In the genomic region with DNA sequence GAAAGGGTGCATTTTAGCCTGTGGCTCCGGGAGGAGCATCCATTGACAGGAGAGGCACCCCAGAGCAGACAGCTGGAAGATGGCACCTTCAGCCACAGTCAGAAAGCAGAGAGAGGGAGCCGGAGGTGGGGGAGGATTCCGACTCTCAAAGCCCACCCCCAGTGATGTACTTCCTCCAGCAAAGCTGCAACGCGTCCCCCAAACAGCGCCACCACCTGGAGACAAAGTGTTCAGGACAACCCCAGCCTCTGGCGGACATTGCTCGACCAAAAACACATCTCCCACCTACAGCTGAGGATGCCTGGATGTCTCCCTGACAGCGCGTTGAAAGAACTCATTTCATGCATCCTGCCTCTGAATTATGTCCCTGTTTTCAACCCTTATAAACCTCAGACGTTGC, we compare ENCODE assay signal across 23 mouse cellular contexts. TPM values are rescaled to one million over a fixed set of nuclear protein-coding genes. Genes with fewer than 3 reads are reported as not detected.
DNase-seq lines count a peak whose midpoint lies in the region; ATAC-seq lines count a peak whose summit lies in the region.
"Had no signal": no experiment of that assay in that cellular context is flagged by ENCODE, and none has a peak within 500 bp of the region (broad histone marks: within the 10 kb centered on the region; RNA-seq: fewer than 3 reads in every experiment).

No protein-coding gene starts in this region.

- peaks cover 3% of the 10 kb centered on the region; the same call in 1 of the 2 replicates for H3K9me3 ChIP-seq in forebrain, embryonic 11.5 days (ENCODE audit: control insufficient read depth, low read length)
- no peaks in the 10 kb centered on the region for H3K9me3 ChIP-seq in forebrain, embryonic 16.5 days (ENCODE audit: control insufficient read depth, low read length)
- H3K9me3 ChIP-seq in midbrain, embryonic 10.5 days (replicated peaks), result 0 out of 2 replicates have a peak, but pooled peaks cover 4% of the 10 kb centered on the region
- H3K9me3 ChIP-seq in midbrain, embryonic 11.5 days (ENCODE audit: control insufficient read depth, low read length), result peaks cover 3% of the 10 kb centered on the region; the same call in 1 of the 2 replicates
- no peaks in the 10 kb centered on the region for H3K9me3 ChIP-seq in ES-E14 (ENCODE audit: control insufficient read depth, insufficient read depth, low read depth, low read length)
- peaks cover 2% of the 10 kb centered on the region; the same call in 1 of the 2 replicates for H3K9me3 ChIP-seq in neural tube, embryonic 13.5 days
- H3K9me3 ChIP-seq: heart, embryonic 10.5 days; limb, embryonic 15.5 days; lung, embryonic 15.5 days had no signal

- ATAC-seq in forebrain, embryonic 11.5 days (replicated peaks; ENCODE audit: low FRiP score), result 0 out of 2 replicates have a peak, but pooled peaks have one; percentile 30
- ATAC-seq in forebrain, embryonic 16.5 days, result no peak
- no peak for ATAC-seq in midbrain, embryonic 11.5 days (ENCODE audit: low FRiP score)
- ATAC-seq in neural tube, embryonic 13.5 days (ENCODE audit: low read depth), result 0 out of 2 replicates have a peak, but pooled peaks have one; percentile 33
- ATAC-seq: midbrain, embryonic 15.5 days had no signal

- H3K4me2 ChIP-seq in forebrain, embryonic 11.5 days (ENCODE audit: low read depth, low read length, severe bottlenecking), result no peak overlapping the region
- H3K4me2 ChIP-seq in forebrain, embryonic 16.5 days (ENCODE audit: low read length), result no peak overlapping the region
- no peak overlapping the region for H3K4me2 ChIP-seq in midbrain, embryonic 11.5 days
- H3K4me2 ChIP-seq in neural tube, embryonic 13.5 days, result peak overlapping the region; percentile 1; the same call in 1 of the 2 replicates
- H3K4me2 ChIP-seq: limb, embryonic 15.5 days; lung, embryonic 15.5 days; midbrain, embryonic 15.5 days had no signal

- in situ Hi-C loops in ES-E14 (cut with MboI; ENCODE audit: low sequenced_read_pairs in 2 of 2, unreplicated experiment in 2 of 2), result no loop called here

- no peaks in the 10 kb centered on the region for H3K4me1 ChIP-seq in forebrain, embryonic 11.5 days (replicated peaks; ENCODE audit: control insufficient read depth, insufficient read depth, low read length)
- H3K4me1 ChIP-seq in forebrain, embryonic 16.5 days (replicated peaks; ENCODE audit: control insufficient read depth, insufficient read depth, low read length), result no peaks in the 10 kb centered on the region
- peaks cover 27% of the 10 kb centered on the region for H3K4me1 ChIP-seq in midbrain, embryonic 10.5 days
- H3K4me1 ChIP-seq in midbrain, embryonic 11.5 days (ENCODE audit: control insufficient read depth, insufficient read depth, low read length), result peaks cover 3% of the 10 kb centered on the region
- peaks cover 1 to 3% of the 10 kb centered on the region in 2 experiments; a peak in 1 of 4 replicates for H3K4me1 ChIP-seq in ES-E14 (ENCODE audit: control insufficient read depth in 2 of 2, insufficient read depth in 2 of 2, low read length in 2 of 2, poor library complexity in 1 of 2)
- H3K4me1 ChIP-seq in neural tube, embryonic 13.5 days (replicated peaks), result peaks cover 18% of the 10 kb centered on the region
- H3K4me1 ChIP-seq: lung, embryonic 15.5 days had no signal

- H3K36me3 ChIP-seq in forebrain, embryonic 11.5 days (ENCODE audit: control insufficient read depth, insufficient read depth, low read length), result no peaks in the 10 kb centered on the region
- no peaks in the 10 kb centered on the region for H3K36me3 ChIP-seq in forebrain, embryonic 16.5 days (ENCODE audit: control insufficient read depth, insufficient read depth)
- no peaks in the 10 kb centered on the region for H3K36me3 ChIP-seq in midbrain, embryonic 10.5 days
- no peaks in the 10 kb centered on the region for H3K36me3 ChIP-seq in midbrain, embryonic 11.5 days (ENCODE audit: control insufficient read depth, insufficient read depth, low read length)
- no peaks in the 10 kb centered on the region for H3K36me3 ChIP-seq in ES-E14 (ENCODE audit: control insufficient read depth, insufficient read depth, low read length, poor library complexity, severe bottlenecking)
- H3K36me3 ChIP-seq in neural tube, embryonic 13.5 days, result no peaks in the 10 kb centered on the region
- H3K36me3 ChIP-seq: heart, embryonic 10.5 days; limb, embryonic 15.5 days; lung, embryonic 15.5 days; midbrain, embryonic 15.5 days had no signal

- WGBS in forebrain, embryonic 11.5 days, result 63% methylated on average over 11 of the region's 11 CpGs
- WGBS in forebrain, embryonic 16.5 days, result 65% methylated on average over 11 of the region's 11 CpGs
- WGBS in midbrain, embryonic 10.5 days, result 66% methylated on average over 11 of the region's 11 CpGs
- 60% methylated on average over 11 of the region's 11 CpGs for WGBS in midbrain, embryonic 11.5 days
- WGBS in neural tube, embryonic 13.5 days, result 41% methylated on average over 11 of the region's 11 CpGs

- no peak overlapping the region for H3K27ac ChIP-seq in forebrain, embryonic 11.5 days (ENCODE audit: low read depth, low read length)
- no peak overlapping the region for H3K27ac ChIP-seq in forebrain, embryonic 16.5 days (ENCODE audit: low read length)
- 0 out of 2 replicates have a peak overlapping the region, but pooled peaks have one; percentile 4 for H3K27ac ChIP-seq in midbrain, embryonic 10.5 days (replicated peaks)
- H3K27ac ChIP-seq in midbrain, embryonic 11.5 days (ENCODE audit: low read depth, low read length), result no peak overlapping the region
- H3K27ac ChIP-seq in ES-E14 (ENCODE audit: insufficient read depth, low read depth, low read length, poor library complexity, severe bottlenecking), result no peak overlapping the region
- 0 out of 2 replicates have a peak overlapping the region, but pooled peaks have one; percentile 25 for H3K27ac ChIP-seq in neural tube, embryonic 13.5 days (replicated peaks)
- H3K27ac ChIP-seq: heart, embryonic 10.5 days; lung, embryonic 15.5 days; macrophage; midbrain, embryonic 15.5 days had no signal

- no peak overlapping the region for H3K9ac ChIP-seq in forebrain, embryonic 11.5 days (ENCODE audit: low read length)
- H3K9ac ChIP-seq in forebrain, embryonic 16.5 days (replicated peaks; ENCODE audit: low read depth, low read length), result no peak overlapping the region
- no peak overlapping the region for H3K9ac ChIP-seq in midbrain, embryonic 11.5 days (ENCODE audit: low read length)
- peak overlapping the region; percentile 29; the same call in 1 of the 2 replicates for H3K9ac ChIP-seq in ES-E14 (ENCODE audit: insufficient read depth, low read depth, low read length, poor library complexity, severe bottlenecking)
- H3K9ac ChIP-seq in neural tube, embryonic 13.5 days, result no peak overlapping the region
- H3K9ac ChIP-seq: limb, embryonic 15.5 days; lung, embryonic 15.5 days; midbrain, embryonic 15.5 days had no signal

- H3K4me3 ChIP-seq in forebrain, embryonic 11.5 days (ENCODE audit: low read depth, low read length), result no peak overlapping the region
- H3K4me3 ChIP-seq in forebrain, embryonic 16.5 days (replicated peaks; ENCODE audit: low read length), result no peak overlapping the region
- H3K4me3 ChIP-seq in midbrain, embryonic 10.5 days, result no peak overlapping the region
- H3K4me3 ChIP-seq in midbrain, embryonic 11.5 days (ENCODE audit: low read depth, low read length), result no peak overlapping the region
- no peak overlapping the region for H3K4me3 ChIP-seq in ES-E14 (ENCODE audit: insufficient read depth in 1 of 2, low read depth in 1 of 2, low read length in 2 of 2, poor library complexity in 1 of 2, severe bottlenecking in 1 of 2)
- H3K4me3 ChIP-seq in neural tube, embryonic 13.5 days, result no peak overlapping the region
- H3K4me3 ChIP-seq: erythroblast, embryonic 14.5 days; heart, embryonic 10.5 days; limb, embryonic 15.5 days; lung, embryonic 15.5 days; midbrain, embryonic 15.5 days had no signal

- DNase-seq in forebrain, embryonic 11.5 days (ENCODE audit: low spot score), result no peak
- DNase-seq in midbrain, embryonic 10.5 days (ENCODE audit: low spot score), result no peak
- DNase-seq in midbrain, embryonic 11.5 days (ENCODE audit: low spot score, missing footprints), result no peak
- DNase-seq in ES-E14 (ENCODE audit: low read depth, low spot score), result no peak
- DNase-seq in urinary bladder, postnatal 4 days (ENCODE audit: low spot score in 2 of 2), result no peak
- no peak for DNase-seq in adrenal gland, postnatal 4 days (ENCODE audit: low spot score in 2 of 2)
- DNase-seq: adrenal gland, postnatal 10 days; cerebellum, adult 2 months; gastrocnemius, postnatal 25 days; heart, postnatal 10 days; kidney, adult 8-10 months; retina, postnatal 1 day; thymus, adult 18-20 months had no signal

- H3K27me3 ChIP-seq in forebrain, embryonic 11.5 days (ENCODE audit: control insufficient read depth, insufficient read depth, low read length), result no peaks in the 10 kb centered on the region
- H3K27me3 ChIP-seq in forebrain, embryonic 16.5 days (replicated peaks; ENCODE audit: control insufficient read depth, insufficient read depth, low read length), result no peaks in the 10 kb centered on the region
- H3K27me3 ChIP-seq in midbrain, embryonic 10.5 days (ENCODE audit: low read depth, poor library complexity, severe bottlenecking), result no peaks in the 10 kb centered on the region
- H3K27me3 ChIP-seq in midbrain, embryonic 11.5 days (ENCODE audit: control insufficient read depth, insufficient read depth, low read length), result no peaks in the 10 kb centered on the region
- H3K27me3 ChIP-seq in neural tube, embryonic 13.5 days, result no peaks in the 10 kb centered on the region
- H3K27me3 ChIP-seq: limb, embryonic 15.5 days; lung, embryonic 15.5 days; midbrain, embryonic 15.5 days had no signal

RNA-seq across cellular contexts. Expression of gene Katnal1, which starts 13.8 kb away (rescaled TPM):
- 34.0 and 37.0 TPM in 2 replicates for polyA plus RNA-seq in forebrain, embryonic 11.5 days (2014; fragmentation: Nextera tagmentation; extraction: Ambion mirVana)
- 39.6 and 44.3 TPM in 2 replicates for polyA plus RNA-seq in forebrain, embryonic 16.5 days (2015; fragmentation: Nextera tagmentation; extraction: Ambion mirVana)
- 24.2 and 29.5 TPM in 2 replicates for polyA plus RNA-seq in midbrain, embryonic 10.5 days (2016; fragmentation: Nextera tagmentation; extraction: Ambion mirVana)
- 31.1 and 37.1 TPM in 2 replicates for polyA plus RNA-seq in midbrain, embryonic 11.5 days (2014; fragmentation: Nextera tagmentation; extraction: Ambion mirVana)
- total RNA-seq in ES-E14 (2012; rRNA removed), result 5.8 and 6.4 TPM in 2 replicates
- 32.0 and 39.8 TPM in 2 replicates for polyA plus RNA-seq in neural tube, embryonic 13.5 days (2015; fragmentation: Nextera tagmentation; extraction: Ambion mirVana)
- total RNA-seq in adrenal gland, postnatal 4 days (2021), result 10 to 100 TPM; 10.1 to 12.8 TPM

RNA-seq across cellular contexts. Expression of gene Gm42791, which starts 52.0 kb away (rescaled TPM):
- polyA plus RNA-seq in forebrain, embryonic 11.5 days (2014; fragmentation: Nextera tagmentation; extraction: Ambion mirVana), result 4.6 TPM in 1 of 2 replicates, not detected in the other
- 4.4 and 5.8 TPM in 2 replicates for polyA plus RNA-seq in forebrain, embryonic 16.5 days (2015; fragmentation: Nextera tagmentation; extraction: Ambion mirVana)
- polyA plus RNA-seq in midbrain, embryonic 10.5 days (2016; fragmentation: Nextera tagmentation; extraction: Ambion mirVana), result 2.0 TPM in 1 of 2 replicates, not detected in the other
- polyA plus RNA-seq in midbrain, embryonic 11.5 days (2014; fragmentation: Nextera tagmentation; extraction: Ambion mirVana), result 2.0 TPM in 1 of 2 replicates, not detected in the other
- 0.48 TPM in 1 of 2 replicates, not detected in the other for total RNA-seq in ES-E14 (2012; rRNA removed)
- polyA plus RNA-seq in neural tube, embryonic 13.5 days (2015; fragmentation: Nextera tagmentation; extraction: Ambion mirVana), result 0.74 and 4.3 TPM in 2 replicates
- 1 to 10 TPM; 4.3 to 6.5 TPM for total RNA-seq in adrenal gland, postnatal 4 days (2021)
- polyA plus RNA-seq: cerebellum, adult 2 months; embryonic facial prominence, embryonic 11.5 days; frontal cortex, adult 2 months had no signal

Comparison
In these comparisons a context has a peak if more than half of its experiments do, and no peak if none do; other contexts are left out.
1. ATAC-seq: peak in forebrain, embryonic 11.5 days (single experiment) and neural tube, embryonic 13.5 days (single experiment); none in forebrain, embryonic 16.5 days (single experiment) and midbrain, embryonic 11.5 days (single experiment).
2. H3K27ac ChIP-seq: peak in midbrain, embryonic 10.5 days (single experiment) and neural tube, embryonic 13.5 days (single experiment); none in forebrain, embryonic 11.5 days (single experiment), forebrain, embryonic 16.5 days (single experiment), midbrain, embryonic 11.5 days (single experiment) and ES-E14 (single experiment).